Mouse (Mus musculus) right cerebral cortex, postnatal 36 days (tissue): ENCODE data around the gene Gm12184.
A peak's percentile ranks its signal among the peaks of the same experiment; 100 is the strongest.
"Not testable (repeated sequence)": the region's sequence is repeated elsewhere in the genome, so short reads cannot be mapped to it uniquely, and the experiment has no call there.

ENCODE experiments used
- DNase-seq, 2 experiments: peaks; one replicate each; pipeline ENCODE4 v3.0.0; 2022; ENCODE audit warnings: low spot score in 2 of 2, mixed read lengths in 1 of 2

Gm12184 gene

GRCm38 (mm10) chr11:48823536-48823972, 2.9 kb downstream of the Gm12184 start:
- DNase-seq: peak in 1 of 2 experiments; percentile 13

- no peak for DNase-seq
Observed at GRCm38 (mm10) chr11:48822768-48823512, 3.5 kb downstream of the Gm12184 start.

- DNase-seq: not testable (repeated sequence)
Observed at GRCm38 (mm10) chr11:48821299-48821698, 5.2 kb downstream of the Gm12184 start.

GRCm38 (mm10) chr11:48820308-48820674, 6.2 kb downstream of the Gm12184 start:
- no peak for DNase-seq

- no peak for DNase-seq
Observed at GRCm38 (mm10) chr11:48819614-48820307, 6.7 kb downstream of the Gm12184 start.

GRCm38 (mm10) chr11:48818346-48818745, 8.1 kb downstream of the Gm12184 start:
- peak; percentile 69 to 78 for DNase-seq

- DNase-seq: no peak
Observed at GRCm38 (mm10) chr11:48817794-48818193, 8.7 kb downstream of the Gm12184 start.

GRCm38 (mm10) chr11:48816800-48817665, 9.4 kb downstream of the Gm12184 start, which contains the start of gene Trim41:
Trim41 (minus strand) TSS chr11:48817353.
- peak; percentile 98 for DNase-seq

GRCm38 (mm10) chr11:48816281-48816781, 10.1 kb downstream of the Gm12184 start:
- peak; percentile 43 to 45 for DNase-seq

- DNase-seq: no peak
Observed at GRCm38 (mm10) chr11:48815851-48816250, 10.6 kb downstream of the Gm12184 start.

GRCm38 (mm10) chr11:48813782-48814181, 12.7 kb downstream of the Gm12184 start:
- no peak for DNase-seq

GRCm38 (mm10) chr11:48810142-48810541, 16.3 kb downstream of the Gm12184 start:
- no peak for DNase-seq

- DNase-seq: no peak
Observed at GRCm38 (mm10) chr11:48809434-48809830, 17.0 kb downstream of the Gm12184 start.

GRCm38 (mm10) chr11:48808737-48809433, 17.6 kb downstream of the Gm12184 start:
- no peak for DNase-seq

- DNase-seq: no peak
Observed at GRCm38 (mm10) chr11:48808304-48808646, 18.2 kb downstream of the Gm12184 start.

- no peak for DNase-seq
Observed at GRCm38 (mm10) chr11:48807563-48808303, 18.7 kb downstream of the Gm12184 start.

GRCm38 (mm10) chr11:48806856-48807562, 19.4 kb downstream of the Gm12184 start:
- peak; percentile 31 to 42 for DNase-seq

GRCm38 (mm10) chr11:48804922-48805321, 21.5 kb downstream of the Gm12184 start:
- no peak for DNase-seq

GRCm38 (mm10) chr11:48803988-48804387, 22.5 kb downstream of the Gm12184 start:
- no peak for DNase-seq
